Mouse (Mus musculus): ENCODE data around the gene Nom1.

DNA sequence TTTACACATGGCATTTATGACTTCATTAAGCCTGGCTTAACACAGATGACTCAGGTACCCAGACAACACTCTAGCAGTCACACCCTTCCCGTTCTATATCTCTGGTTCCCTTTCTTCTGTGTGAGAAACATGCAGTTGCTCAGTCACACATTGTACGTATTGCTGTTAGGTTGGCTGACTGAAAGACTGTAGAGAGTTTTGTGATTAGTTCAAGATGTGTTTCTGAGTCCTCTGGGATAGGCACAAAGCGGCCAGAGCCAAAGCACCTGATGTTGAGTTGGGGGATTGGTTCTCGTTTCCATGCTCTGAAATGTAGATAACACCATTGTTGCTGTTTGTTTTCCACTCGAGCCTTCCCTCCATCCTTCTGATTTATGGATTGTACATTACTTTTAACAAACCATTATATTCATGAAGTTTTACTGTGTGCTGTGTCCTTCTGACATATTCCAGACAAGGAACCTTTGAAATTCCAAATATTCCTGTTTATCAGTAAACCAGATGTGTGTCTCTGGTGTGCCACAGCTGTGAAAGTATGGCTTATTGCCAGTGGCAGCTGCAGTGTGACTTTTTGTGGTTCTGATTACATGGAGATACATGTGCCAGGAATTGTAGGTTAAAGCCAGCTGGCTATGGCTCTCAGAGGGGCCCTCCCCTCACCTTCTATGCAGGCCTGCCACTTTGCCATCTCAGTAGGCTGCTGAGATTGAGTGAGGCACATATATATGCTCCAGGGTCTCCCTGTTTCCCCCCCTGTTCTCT is 22.6 kb downstream of the Nom1 start:
- TF ChIP-seq CTCF (IDR thresholded peaks at IDR 0.05; ENCODE audit: low read depth, low read length): no peak
- TF ChIP-seq POLR2A (IDR thresholded peaks at IDR 0.05; ENCODE audit: extremely low read depth, insufficient read depth, low read length): no peak

All from liver, adult 2 months (tissue).